Mouse (Mus musculus) heart, adult 2 months (tissue): ENCODE measurements at regions not wholly inside any gene's neighbourhood (a gene's known extent, or its start where the extent isn't known, plus 50 kb on each side); places are given as distances from the start of the nearest gene placed in this dataset.

Source experiments
- DNase-seq, 2 experiments: peaks; one replicate each; pipeline ENCODE4 v3.0.0; 2021
- H3K27ac ChIP-seq: fragments of 200-600 bp; 2 replicates; pipeline ENCODE4 v1.8.1; 2022
- H3K27me3 ChIP-seq: fragments of 200-500 bp; 2 replicates; pipeline ENCODE4 v1.6.1; 2012; ENCODE audit warnings: mild to moderate bottlenecking, low read length, inconsistent platforms, mixed read lengths; ENCODE audit not compliant: control insufficient read depth, insufficient read depth
- H3K36me3 ChIP-seq: fragments of 200-500 bp; 2 replicates; pipeline ENCODE4 v1.6.1; 2012; ENCODE audit warnings: low read length, inconsistent platforms; ENCODE audit not compliant: control insufficient read depth, insufficient read depth
- H3K4me1 ChIP-seq: fragments of 200-500 bp; 2 replicates; pipeline ENCODE4 v1.6.1; 2011; ENCODE audit warnings: low read length; ENCODE audit not compliant: control insufficient read depth, insufficient read depth
- H3K4me3 ChIP-seq: fragments of 200-600 bp; 2 replicates; pipeline ENCODE4 v1.8.1; 2022
- H3K79me2 ChIP-seq: fragments of 200-500 bp; replicated peaks from 2 replicates; pipeline ENCODE4 v1.6.1; 2012; ENCODE audit warnings: mild to moderate bottlenecking, inconsistent platforms, low read length, moderate library complexity, mixed read lengths; ENCODE audit not compliant: control insufficient read depth, insufficient read depth
- H3K9ac ChIP-seq: fragments of 200-500 bp; 2 replicates; pipeline ENCODE4 v1.6.1; 2012; ENCODE audit warnings: low read depth, mild to moderate bottlenecking, control low read depth, inconsistent platforms, low read length, mixed read lengths
- CTCF ChIP-seq: fragments of 200-600 bp; IDR thresholded peaks from 2 replicates; pipeline ENCODE4 v1.8.1; 2022; ENCODE audit warnings: antibody characterized with exemption, mild to moderate bottlenecking, moderate library complexity
- EP300 ChIP-seq: fragments of 200-500 bp; IDR thresholded peaks from 2 replicates; pipeline ENCODE4 v1.6.1; 2011; ENCODE audit warnings: low read depth, low read length, control low read depth; ENCODE audit not compliant: insufficient read depth
- POLR2A ChIP-seq: fragments of 200-500 bp; IDR thresholded peaks from 2 replicates; pipeline ENCODE4 v1.6.1; 2011; ENCODE audit warnings: mild to moderate bottlenecking, low read depth, low read length, control low read depth; ENCODE audit not compliant: insufficient read depth
- WGBS: fragments of 180-500 bp; shearing (Covaris S2); methylation state at CpG from one replicate; pipeline ENCODE4 v1.1.7; 2018; 5-methylcytosine and 5-hydroxymethylcytosine counted together
- intact Hi-C: fragments of 180-260 bp; cut with DNase I; formaldehyde crosslinking; loops from one replicate; pipeline ENCODE4 v1.15.1; 2025

DNA sequence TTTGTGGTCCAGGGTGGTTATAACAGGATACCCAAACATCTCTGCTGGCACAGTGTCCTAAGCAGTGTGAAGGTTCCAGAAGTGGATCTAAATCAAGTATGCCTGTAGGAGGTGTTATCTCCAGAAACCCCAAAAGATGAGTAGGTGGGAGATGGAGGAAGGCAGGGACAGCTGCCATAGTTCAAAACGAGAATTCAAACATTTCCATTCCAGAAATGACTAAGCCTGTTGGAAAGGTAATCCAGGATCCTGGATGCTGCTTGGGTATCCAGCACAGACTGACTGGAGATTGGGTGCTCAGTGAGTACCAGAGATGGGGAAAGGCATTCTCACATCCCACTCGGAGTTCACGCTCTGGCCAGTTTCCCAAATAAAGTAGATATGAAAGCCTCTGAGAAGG, 607.9 kb upstream of the Kdm8 start:
- no peak overlapping the region for H3K27ac ChIP-seq
- TF ChIP-seq CTCF (no peak), POLR2A (no peak), EP300 (no peak)
- H3K4me3 ChIP-seq, result no peak overlapping the region
- intact Hi-C loops, result no loop called here
- no peaks in the 10 kb centered on the region for H3K36me3 ChIP-seq
- H3K27me3 ChIP-seq, result no peaks in the 10 kb centered on the region
- H3K79me2 ChIP-seq, result no peaks in the 10 kb centered on the region
- WGBS, result 59% methylated on average over 3 of the region's 3 CpGs
- no peak overlapping the region for H3K9ac ChIP-seq
- no peak for DNase-seq
- no peaks in the 10 kb centered on the region for H3K4me1 ChIP-seq

DNA sequence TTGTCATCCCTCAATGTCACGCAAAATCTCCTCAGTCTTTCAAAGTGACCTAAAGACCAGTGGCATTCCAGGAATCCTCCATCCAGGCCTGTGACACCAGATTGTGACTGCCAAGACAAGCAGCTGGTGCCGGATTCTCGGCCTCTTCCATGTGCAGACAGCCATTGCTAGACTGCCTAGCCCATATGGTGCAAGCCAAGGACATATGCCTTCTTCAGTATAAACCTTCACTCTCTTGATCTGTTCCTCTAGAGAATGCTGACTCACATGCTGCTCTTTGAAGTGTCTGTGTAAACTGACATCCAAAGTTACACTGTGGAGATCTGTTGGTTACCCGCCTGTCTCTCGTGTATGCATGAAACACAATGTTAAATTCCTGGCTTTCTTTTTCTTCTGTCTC, 589.4 kb upstream of the Kdm8 start:
- DNase-seq, result no peak
- intact Hi-C loops, result no loop called here
- no peak overlapping the region for H3K9ac ChIP-seq
- H3K27me3 ChIP-seq, result no peaks in the 10 kb centered on the region
- no peak overlapping the region for H3K27ac ChIP-seq
- H3K36me3 ChIP-seq, result no peaks in the 10 kb centered on the region
- H3K4me3 ChIP-seq, result no peak overlapping the region
- no peaks in the 10 kb centered on the region for H3K4me1 ChIP-seq
- no peak for TF ChIP-seq CTCF
- TF ChIP-seq EP300, result no peak
- TF ChIP-seq POLR2A, result no peak
- H3K79me2 ChIP-seq, result no peaks in the 10 kb centered on the region
- WGBS, result 64% methylated on average over 5 of the region's 5 CpGs

DNA sequence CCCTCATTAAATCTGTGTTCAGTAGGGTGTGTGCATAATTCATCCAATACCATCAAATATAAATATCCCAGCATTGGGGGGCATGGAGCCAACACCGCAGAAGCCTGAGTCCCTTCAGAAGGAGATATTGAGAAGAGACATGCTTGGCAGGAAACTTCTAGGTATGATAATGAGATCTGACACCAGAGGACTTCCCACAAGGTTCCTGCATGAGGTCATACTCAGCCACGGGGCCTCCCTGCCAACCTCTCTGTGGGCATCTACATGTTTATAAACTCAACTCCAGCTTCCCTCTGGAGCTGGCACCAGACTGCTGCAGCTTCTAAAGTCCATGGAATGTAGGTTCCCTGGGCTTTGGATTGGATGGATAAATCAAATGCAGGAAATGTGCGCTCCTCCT, 587.4 kb upstream of the Kdm8 start:
- WGBS, result 68% methylated on average over 3 of the region's 3 CpGs
- H3K27ac ChIP-seq, result no peak overlapping the region

DNA sequence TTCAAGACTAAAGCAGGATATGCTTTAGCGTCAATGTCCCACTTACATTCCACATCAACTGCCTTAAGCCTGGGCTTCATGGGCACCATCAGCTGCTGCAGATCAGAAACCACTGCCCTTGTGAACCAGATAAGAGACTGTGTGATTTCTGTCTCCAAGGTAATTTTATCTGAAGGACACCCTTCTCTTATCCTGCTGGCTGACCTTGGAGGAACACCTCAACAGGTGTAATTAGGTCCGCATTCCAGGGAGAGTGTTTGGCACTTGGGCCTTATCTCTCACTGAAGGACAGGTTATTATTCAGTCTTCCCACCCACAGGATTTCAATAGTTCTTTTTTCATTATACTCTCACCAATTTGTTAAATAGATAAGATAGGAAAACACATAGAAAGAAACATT, 583.1 kb upstream of the Kdm8 start:
- DNase-seq, result no peak
- no peaks in the 10 kb centered on the region for H3K4me1 ChIP-seq
- no peak overlapping the region for H3K27ac ChIP-seq
- no peaks in the 10 kb centered on the region for H3K36me3 ChIP-seq
- intact Hi-C loops, result no loop called here
- TF ChIP-seq POLR2A (no peak), EP300 (no peak), CTCF (no peak)
- no peak overlapping the region for H3K9ac ChIP-seq
- H3K27me3 ChIP-seq, result no peaks in the 10 kb centered on the region
- H3K4me3 ChIP-seq, result no peak overlapping the region
- H3K79me2 ChIP-seq, result no peaks in the 10 kb centered on the region
- 89% methylated on average over 2 of the region's 2 CpGs for WGBS

More for the DNA sequence above, 587.4 kb upstream of the Kdm8 start:
- TF ChIP-seq EP300, result no peak
- TF ChIP-seq POLR2A, result no peak
- TF ChIP-seq CTCF, result no peak
- DNase-seq, result no peak
- H3K36me3 ChIP-seq, result no peaks in the 10 kb centered on the region
- H3K9ac ChIP-seq, result no peak overlapping the region
- H3K79me2 ChIP-seq, result no peaks in the 10 kb centered on the region
- no peak overlapping the region for H3K4me3 ChIP-seq
- no peaks in the 10 kb centered on the region for H3K27me3 ChIP-seq
- H3K4me1 ChIP-seq, result no peaks in the 10 kb centered on the region
- intact Hi-C loops, result no loop called here

DNA sequence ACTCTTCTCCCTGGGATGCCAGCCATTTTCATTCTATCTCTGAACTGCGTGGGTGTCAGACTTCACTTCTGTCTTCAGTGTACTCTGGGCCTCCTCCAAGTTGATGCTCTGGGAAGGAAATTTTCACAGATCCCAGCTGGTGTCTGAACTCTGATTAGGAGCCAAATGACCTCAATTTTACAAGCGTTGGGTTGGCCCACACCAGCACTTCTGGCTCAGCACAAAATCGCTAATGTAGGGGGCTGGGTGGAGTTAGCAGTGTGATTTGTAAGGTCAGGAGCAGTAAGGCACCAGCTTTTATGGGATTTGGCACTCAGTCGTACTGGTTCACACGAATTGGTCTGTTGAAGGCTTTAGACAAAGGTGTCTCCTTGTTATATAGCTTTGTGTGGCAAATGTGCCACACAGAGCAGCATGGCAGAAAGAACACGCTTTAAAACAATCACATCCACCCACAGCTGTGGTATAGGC, 576.3 kb upstream of the Kdm8 start:
- Histone ChIP-seq H3K4me3 (no peak overlapping the region), H3K9ac (no peak overlapping the region), H3K27ac (no peak overlapping the region), H3K79me2 (no peaks in the 10 kb centered on the region), H3K36me3 (no peaks in the 10 kb centered on the region), H3K27me3 (0 out of 2 replicates have a peak, but pooled peaks cover 3% of the 10 kb centered on the region), H3K4me1 (no peaks in the 10 kb centered on the region; the same call in 1 of the 2 replicates)
- no peak for TF ChIP-seq POLR2A
- no peak for TF ChIP-seq CTCF
- TF ChIP-seq EP300, result no peak
- WGBS, result 34% methylated on average over 6 of the region's 6 CpGs
- intact Hi-C loops, result no loop called here
- DNase-seq, result peak; percentile 30 to 57

DNA sequence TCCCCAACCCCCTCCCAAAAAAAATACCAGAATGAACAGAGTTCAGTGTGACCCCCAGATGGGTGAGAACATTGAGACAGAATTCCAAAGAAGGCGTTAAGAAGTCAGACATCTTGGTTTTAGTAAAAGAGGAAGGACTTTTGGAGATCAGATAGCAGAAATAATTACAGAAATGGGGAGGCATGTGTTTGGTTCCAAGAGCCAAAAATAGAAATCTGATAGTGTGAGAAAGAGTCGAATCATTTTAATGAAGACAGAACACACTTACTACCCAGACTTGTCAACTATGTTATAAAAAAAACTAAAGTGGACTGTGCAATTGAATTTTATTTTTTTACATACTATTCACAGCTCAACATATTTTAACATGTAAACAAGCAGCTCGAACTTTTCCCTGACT, 575.9 kb upstream of the Kdm8 start:
- no peak for DNase-seq
- 0 out of 2 replicates have a peak, but pooled peaks cover 3% of the 10 kb centered on the region for H3K27me3 ChIP-seq
- no peak overlapping the region for H3K9ac ChIP-seq
- no peaks in the 10 kb centered on the region; the same call in 1 of the 2 replicates for H3K4me1 ChIP-seq
- H3K4me3 ChIP-seq, result no peak overlapping the region
- no peak overlapping the region for H3K27ac ChIP-seq
- WGBS, result 39% methylated on average over 3 of the region's 3 CpGs
- no peaks in the 10 kb centered on the region for H3K79me2 ChIP-seq
- no peaks in the 10 kb centered on the region for H3K36me3 ChIP-seq
- intact Hi-C loops, result no loop called here
- TF ChIP-seq POLR2A, result no peak
- no peak for TF ChIP-seq EP300
